Mouse (Mus musculus): ENCODE measurements around the gene Tex26.

DNA sequence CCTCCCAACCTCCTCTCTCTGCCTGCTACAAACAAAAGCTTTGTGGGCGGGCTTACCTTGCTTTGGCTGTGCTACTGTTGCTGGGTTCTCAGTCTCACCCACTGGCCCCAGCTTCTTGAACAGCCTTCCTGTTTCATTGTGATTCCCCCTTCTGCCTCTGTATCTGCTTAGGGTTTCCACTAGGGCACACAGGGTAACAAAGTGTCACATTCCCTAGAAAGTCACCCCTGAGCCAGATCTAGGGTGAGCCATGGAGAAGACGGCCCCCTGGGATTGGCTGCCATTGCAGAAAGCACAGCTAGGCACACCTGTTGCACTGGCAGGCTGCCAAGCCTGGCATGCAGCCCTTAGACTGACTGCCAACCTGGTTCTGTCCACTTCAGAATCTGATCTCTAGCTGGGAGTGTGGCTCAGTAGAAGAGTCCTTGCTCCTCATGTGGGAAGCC, 10.6 kb upstream of the Tex26 start:
- no peak for TF ChIP-seq EP300 (optimal IDR thresholded peaks at IDR 0.05)
- 0 out of 2 replicates have a peak, but pooled peaks have one; percentile 6 for TF ChIP-seq CTCF (IDR thresholded peaks at IDR 0.05; ENCODE audit: low read depth)
